Mouse (Mus musculus): ENCODE measurements around the gene Apoe. TPM values are rescaled to one million over a fixed set of nuclear protein-coding genes. Genes with fewer than 3 reads are reported as not detected.
"Not testable (repeated sequence)": the region's sequence is repeated elsewhere in the genome, so short reads cannot be mapped to it uniquely, and the experiment has no call there.

Gene Apoe
- total RNA-seq, 2 experiments from 2014 or later, result 140 to 556 TPM

DNA sequence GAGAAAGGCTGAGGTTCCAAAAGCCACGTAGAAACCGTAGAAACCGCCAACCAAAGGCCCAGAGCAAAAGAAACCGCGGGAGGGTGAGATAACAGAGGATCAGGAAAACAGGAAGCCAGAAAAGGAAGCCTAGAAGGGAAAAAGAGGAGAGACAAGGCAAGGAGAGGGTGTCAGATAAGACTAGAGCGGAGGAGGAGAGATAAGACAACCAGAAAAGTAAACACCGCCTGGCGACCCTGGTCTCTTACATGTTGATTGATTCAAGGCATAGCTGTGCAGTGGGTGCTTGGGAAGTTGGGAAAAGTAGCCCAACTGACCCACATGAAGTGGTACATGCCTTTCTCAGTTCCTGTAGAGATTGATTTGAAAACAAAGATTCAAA, 3.8 kb downstream of the Apoe start:
- no peak for ATAC-seq (replicated peaks; ENCODE audit: low FRiP score, low TSS enrichment, poor library complexity, severe bottlenecking)

DNA sequence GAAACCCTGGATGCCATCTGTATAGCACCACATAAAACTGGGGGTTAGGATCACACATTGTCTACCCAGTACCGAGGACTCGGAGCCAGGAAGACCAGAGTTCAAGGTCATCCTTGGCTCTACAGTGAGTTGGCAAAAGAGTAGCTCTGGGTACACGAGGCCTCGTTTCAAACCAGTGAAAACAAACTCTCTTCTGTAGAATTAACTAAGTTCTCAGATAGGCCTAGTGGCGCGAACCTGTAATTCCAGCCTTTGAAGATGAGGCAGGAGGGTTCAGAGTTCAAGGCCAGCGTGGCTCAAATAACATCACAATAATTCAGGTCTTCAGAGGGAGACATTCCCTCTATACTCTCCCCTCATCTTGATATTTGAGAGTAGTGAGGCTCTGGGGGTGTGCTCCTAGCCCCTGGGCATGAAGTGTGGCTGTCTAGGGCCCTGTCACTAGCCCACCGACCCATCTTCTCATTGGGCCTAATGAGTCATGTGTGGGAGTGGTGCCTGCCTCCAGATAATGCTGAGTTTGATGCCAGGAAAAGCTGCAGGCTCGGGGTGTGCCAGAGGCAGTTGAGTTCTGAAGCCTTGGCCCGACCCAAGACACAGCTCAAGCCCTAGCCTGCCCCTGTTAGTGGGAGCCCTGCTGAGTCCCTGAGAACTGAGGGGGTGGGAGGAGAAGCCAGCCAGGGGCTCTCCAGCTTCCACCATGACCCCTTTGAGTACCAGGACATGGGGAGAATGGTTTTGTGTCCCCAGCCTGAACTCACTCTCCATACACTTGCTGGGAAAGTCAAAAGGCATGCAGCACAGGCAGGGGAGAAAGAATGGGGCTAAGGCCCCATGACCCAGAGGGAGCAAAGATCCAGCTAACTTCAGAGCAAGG, 4.4 kb downstream of the Apoe start:
- ATAC-seq (replicated peaks; ENCODE audit: low FRiP score, low TSS enrichment, poor library complexity, severe bottlenecking), result no peak

DNA sequence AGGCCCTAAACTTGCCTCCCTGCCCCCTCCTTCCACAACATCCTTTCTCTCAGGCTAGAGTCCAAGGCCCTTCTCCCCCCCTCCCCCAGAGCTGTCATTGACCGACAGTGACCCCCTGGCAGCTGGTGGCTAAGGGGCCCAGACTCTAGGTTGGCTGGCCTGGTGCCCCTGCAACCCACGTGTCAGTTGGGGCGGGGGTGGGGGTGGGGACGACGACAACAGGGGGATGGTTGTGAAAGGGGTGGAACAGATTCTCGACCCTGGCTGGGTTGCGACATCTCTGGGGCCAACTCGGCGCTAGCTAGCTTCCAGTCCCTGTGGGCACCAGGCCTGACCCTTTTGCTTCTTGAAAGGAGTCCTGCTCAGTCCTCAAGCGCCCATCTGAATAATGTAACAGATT, 5.6 kb downstream of the Apoe start:
- no peak for ATAC-seq (replicated peaks; ENCODE audit: low FRiP score, low TSS enrichment, poor library complexity, severe bottlenecking)

DNA sequence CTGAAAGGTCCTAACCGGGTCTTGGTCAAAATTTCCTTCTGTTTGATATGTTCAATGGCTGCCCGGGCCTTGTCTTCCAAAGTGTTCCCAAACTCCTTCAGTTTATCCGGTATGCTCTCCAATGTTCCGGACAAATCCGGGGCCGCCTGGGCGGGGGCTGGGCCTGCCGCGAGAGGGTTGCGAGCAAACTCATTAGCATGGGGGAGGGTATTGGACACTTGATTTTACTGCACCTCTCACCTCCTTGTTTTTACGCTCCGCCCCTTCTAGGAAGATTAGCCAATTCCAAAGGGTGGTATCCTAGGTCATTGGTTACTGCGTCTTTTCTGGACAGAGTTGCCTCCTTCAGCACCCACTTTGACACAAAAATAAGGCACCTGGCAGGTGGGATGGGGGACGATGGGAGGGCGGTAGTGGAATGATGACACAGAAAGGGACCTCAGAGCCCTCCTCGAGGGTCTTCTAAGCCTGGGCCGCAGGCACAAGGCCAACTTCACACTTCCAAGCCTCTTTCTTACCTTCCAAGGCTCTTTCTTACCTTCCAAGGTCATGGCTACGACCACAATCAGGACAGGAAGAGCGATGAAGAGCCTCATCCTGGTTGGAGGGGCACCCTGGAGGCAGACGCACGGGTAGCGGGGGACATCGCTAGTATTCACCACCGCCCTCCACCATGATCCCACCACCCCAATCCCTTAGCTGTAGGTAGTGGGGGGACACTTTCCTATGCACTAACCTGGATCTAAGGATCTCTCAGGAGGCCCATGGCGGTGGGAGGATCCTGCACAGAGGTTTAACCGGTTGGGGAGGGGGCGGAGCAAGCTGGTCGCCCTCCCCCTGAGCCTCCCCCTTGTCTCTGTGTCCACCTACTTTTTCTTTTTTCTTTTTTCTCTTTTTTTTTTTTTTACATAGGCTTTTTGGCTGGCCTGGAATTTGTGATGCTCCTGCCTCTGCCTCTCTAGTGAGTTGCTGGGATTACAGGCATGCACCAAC, 6.8 kb downstream of the Apoe start, which contains the start of gene Apoc1:
Gene Apoc1 (minus strand): TSS at position 788 of the 993 bp plus-strand sequence.
- no peak for ATAC-seq (replicated peaks; ENCODE audit: low FRiP score, low TSS enrichment, poor library complexity, severe bottlenecking)

DNA sequence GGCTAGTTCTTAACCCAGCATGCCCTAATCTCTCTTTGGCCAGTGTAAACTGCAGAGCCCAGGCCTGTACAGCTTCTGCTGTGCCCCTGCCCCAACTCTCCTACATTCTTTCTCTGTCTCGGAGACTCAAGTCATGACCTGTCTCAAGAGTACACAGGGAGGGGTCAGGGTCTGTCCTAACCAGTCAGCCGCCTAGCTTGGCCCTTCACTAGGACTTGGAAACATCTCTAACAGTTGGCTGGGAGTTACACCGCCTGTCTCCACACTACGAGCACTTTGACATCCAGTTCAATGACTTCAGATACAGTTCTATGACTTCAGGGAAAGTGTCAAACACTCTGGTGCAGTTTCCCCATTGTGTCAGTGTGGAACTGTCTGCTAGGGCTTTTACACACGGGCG, 7.6 kb downstream of the Apoe start:
- ATAC-seq (replicated peaks; ENCODE audit: low FRiP score, low TSS enrichment, poor library complexity, severe bottlenecking), result no peak

DNA sequence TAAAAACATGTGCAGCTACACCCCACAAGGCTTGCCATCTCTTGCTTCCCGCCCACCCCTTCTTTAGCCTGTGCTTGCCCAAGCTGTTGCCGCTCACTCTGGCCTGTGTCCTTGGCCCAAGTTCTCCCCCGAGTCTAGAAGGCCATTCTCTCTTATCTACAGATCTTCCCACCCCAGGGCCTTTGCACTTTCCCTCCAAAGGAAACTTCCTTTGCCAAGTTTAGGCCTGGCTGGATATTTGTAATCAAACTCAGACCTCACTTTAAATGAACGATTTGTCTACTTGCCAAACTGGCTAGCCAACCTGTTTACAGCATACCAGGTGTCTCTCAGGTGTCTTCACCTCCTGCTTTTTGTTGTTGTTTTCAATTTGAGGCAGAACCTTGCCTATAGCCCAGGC, 8.1 kb downstream of the Apoe start:
- ATAC-seq (replicated peaks; ENCODE audit: low FRiP score, low TSS enrichment, poor library complexity, severe bottlenecking), result no peak

DNA sequence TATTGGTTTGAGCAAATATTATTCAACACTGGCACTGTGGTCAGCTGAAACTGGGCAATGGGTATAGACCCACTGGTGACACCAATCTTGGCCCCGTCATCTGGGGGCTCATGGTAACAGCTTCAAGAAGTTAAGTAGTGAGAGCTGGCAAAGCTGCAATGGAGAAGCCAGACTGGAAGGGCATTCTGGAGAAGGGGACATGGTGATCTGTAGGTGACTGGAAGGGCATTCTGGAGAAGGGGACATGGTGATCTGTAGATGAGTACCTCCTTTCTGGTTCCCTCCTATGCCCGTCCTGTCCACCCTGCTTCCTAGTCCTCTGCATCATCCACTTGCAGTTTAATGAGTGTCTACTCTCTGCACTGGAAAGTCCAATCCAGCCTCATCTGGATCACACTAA, 10.4 kb downstream of the Apoe start:
- no peak for ATAC-seq (replicated peaks; ENCODE audit: low FRiP score, low TSS enrichment, poor library complexity, severe bottlenecking)

DNA sequence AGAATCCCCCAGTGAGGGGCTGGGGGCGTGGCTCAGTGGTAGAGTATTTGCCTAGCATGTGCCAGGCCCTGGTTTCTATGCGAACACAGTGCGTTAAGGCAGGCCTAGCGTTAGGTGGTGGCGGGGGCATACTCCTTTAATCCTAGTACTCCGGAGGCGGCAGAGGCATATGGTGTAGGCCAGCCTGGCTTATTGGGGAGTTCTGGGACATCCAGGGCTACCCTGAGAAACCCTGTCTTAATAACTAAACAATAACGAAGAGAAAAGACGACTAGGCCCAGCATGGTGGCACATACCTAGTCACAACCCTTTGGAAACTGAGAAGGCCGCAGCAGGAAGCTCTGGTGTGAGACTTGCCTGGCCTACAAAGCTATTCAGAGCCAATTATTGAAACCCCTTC, 10.9 kb downstream of the Apoe start:
- ATAC-seq (replicated peaks; ENCODE audit: low FRiP score, low TSS enrichment, poor library complexity, severe bottlenecking), result no peak

DNA sequence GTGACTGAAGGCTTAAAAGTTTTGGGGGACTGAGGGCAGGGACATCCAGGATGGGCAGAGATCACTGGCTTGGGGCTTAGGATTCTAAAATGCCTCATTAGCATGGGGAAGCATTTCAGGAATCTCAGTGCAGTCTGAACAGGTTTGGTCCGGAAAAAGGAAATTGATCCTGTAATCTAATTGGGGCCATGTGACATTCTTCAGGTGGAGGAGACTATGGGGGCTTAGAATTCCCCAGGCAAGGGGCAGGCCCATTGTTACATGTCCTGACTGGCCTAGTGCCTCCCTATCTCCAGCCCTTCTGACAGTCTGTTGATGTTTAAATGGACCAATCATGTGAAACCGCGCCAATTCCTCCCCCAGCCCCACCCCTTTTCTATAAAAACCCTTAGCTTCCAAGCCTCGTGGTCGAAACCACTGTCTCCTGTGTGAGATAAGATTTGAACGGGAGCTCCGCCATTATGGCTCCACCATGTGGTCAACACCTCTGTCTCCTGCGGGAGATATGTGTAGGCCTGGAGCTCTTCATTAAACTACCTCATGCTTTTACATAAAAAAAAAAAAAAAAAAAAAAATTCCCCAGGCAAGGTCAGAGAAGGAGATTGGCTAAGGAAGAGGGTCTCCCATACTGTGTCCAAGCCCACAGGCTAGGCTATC, 11.9 kb downstream of the Apoe start:
- ATAC-seq (replicated peaks; ENCODE audit: low FRiP score, low TSS enrichment, poor library complexity, severe bottlenecking), result not testable (repeated sequence)

DNA sequence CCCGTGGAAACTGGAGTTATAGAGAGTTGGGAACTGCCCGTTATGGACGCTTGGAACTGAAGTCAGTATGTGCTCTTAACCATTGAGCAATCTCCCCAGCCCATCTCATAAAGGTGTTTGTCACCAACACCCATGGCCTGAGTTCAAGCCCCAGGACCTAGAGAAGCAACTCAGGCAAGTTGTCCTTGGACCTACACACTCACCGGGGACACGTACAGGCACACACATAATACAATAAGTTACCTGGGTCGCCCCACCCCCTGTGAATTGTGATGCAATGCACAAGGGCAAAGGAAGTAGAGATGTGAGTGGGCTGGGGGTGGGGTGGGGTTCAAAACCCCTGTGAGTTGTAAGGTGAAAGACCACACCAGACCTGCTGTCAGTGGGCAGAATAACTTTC, 12.5 kb downstream of the Apoe start:
- no peak for ATAC-seq (replicated peaks; ENCODE audit: low FRiP score, low TSS enrichment, poor library complexity, severe bottlenecking)

DNA sequence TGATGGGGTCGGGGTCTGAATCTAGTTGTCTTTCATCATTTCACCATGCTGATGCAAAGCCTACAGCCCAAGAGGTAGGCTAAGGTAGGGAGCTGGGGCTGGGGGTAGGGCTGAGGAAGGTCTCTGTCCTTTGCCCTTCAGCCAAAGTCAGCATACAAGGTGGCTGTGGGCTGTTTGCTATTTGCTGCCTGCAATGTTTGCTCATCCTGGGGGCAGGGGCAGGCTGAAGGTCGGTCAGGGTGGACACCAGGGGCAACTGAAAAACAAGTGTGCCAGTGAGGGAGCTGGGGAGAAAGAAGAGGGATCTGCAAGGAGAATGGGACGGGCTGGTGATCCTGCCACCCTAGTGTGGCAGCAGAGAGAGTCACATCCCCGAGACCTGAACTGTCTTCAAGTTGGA, 13.6 kb downstream of the Apoe start:
- no peak for ATAC-seq (replicated peaks; ENCODE audit: low FRiP score, low TSS enrichment, poor library complexity, severe bottlenecking)

DNA sequence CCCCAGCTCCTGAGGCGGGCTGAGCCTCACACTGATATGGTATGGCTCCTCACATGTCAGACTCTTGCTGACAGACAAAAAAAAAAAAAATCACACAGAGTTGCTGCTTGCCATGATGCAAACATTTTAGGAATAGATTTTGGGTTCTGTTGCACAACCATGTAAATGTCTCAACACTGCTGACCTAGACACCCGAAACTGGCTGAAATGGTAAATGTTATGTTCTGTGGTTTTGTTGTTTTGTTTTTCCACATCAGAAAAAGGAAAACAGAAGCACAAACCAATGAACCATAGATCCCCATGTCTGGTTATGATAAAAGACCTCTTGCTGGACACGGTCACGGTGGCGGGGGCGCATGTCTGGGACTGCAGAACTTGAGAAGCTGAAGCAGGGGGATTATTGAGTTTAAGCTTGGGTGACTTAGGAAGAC, 15.2 kb downstream of the Apoe start:
- no peak for ATAC-seq (replicated peaks; ENCODE audit: low FRiP score, low TSS enrichment, poor library complexity, severe bottlenecking)

DNA sequence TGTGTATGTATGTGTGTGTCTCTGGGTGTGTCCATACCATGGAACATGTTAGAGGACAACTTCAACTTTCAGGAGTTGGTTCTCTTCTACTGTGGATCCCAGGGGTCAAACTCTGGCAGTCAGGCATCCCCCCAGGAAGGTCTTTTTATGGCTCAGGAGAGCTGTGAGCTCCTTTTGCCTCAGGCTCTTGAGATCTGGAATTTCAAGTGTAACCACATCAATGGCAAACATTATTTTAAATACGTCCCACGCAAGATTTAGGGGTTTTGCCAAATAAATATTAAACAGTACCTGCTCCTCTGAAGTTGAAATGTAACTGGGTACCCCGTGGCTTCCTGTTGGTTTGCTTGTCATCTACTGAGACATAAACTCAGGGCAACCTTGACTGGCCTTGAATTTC, 16.0 kb downstream of the Apoe start:
- ATAC-seq (replicated peaks; ENCODE audit: low FRiP score, low TSS enrichment, poor library complexity, severe bottlenecking), result no peak

DNA sequence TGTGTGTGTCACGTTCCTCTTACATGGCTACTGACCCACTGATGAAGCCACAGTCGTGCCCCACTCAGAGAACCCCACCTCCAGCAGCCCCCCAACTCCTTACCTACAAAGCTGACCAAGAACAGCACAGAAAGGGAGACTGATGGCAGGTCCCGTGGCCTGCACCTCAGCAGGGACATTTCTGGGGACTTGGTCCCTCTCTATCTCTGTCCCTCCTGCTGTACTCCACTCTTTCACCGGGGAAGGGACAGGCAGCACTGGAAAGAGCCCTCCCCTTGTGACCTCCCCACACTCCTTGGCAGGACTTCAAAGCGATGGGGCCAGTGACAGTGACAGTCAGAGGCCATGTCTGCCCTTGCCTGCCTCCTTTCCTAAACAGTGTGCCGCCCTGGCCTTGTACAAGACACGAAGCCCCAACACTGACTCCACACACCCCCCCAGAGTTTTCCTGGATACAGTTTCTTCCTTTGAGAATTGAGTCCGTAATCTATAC, 17.7 kb downstream of the Apoe start, which contains the start of the genes Gm44805 and Apoc4:
Gene Gm44805 (minus strand): TSS at position 222 of the 493 bp plus-strand sequence.
Gene Apoc4 (minus strand): TSS at position 278 of the 493 bp plus-strand sequence.
- ATAC-seq (replicated peaks; ENCODE audit: low FRiP score, low TSS enrichment, poor library complexity, severe bottlenecking), result no peak; the same call in 1 of the 2 replicates

DNA sequence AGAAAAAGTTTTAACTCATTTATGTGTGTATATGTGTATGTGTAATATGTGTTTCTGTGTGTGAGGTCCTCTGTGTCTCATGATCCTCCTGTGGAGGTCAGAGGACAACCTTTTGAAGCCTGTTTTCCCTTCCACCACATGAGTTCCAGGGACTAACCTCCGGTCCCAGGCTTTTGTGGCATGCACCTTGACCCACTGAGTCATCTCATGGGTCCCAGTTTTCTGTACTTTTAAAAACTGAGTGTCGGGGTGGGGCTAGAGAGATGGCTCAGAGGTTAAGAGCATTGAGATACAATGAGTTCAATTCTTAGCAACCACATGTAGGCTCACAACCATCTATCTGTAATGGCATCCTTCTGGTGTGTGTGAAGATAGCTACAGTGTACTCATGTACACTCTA, 18.3 kb downstream of the Apoe start:
- ATAC-seq (replicated peaks; ENCODE audit: low FRiP score, low TSS enrichment, poor library complexity, severe bottlenecking), result no peak; the same call in 1 of the 2 replicates

DNA sequence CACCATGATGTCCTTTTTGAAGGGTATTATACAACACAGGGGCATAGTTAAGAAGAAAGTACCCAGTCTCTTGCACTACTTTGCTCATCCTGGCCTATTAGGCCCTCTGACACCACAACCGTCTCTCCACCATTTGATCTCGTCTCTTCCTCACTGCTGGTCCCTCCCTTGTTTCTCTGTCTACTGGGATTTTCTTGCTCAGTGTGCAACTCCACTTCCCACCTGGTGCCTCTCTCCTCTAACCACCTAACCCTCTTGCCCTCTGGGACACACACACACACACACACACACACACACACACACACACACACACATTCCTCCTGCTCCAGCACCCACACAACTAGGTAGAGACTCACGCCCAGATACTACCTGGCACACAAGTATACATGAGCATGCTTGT, 20.1 kb downstream of the Apoe start:
- no peak for ATAC-seq (replicated peaks; ENCODE audit: low FRiP score, low TSS enrichment, poor library complexity, severe bottlenecking)

DNA sequence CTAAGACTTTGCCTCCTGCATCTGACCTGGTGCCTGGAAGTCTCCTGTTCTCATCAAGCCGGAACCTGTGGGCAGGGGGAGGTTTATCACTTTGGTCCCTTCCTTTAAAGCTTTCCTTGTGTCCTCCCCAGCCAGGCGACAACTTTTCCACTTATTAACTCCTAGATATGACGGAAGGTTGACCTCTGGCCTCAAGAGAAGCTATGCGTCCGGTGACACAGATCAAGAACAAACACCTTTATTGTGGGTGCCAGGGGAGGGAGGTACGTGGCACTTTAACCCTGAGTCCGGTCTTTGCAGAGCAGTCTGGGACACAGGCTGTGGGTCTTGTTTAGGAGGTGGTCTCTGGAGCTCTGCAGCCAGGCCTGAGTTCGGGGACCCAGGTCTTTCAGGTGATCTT, 21.1 kb downstream of the Apoe start, which contains the start of gene Apoc2:
Gene Apoc2 (minus strand): TSS at position 70 of the 400 bp plus-strand sequence.
- ATAC-seq (replicated peaks; ENCODE audit: low FRiP score, low TSS enrichment, poor library complexity, severe bottlenecking), result no peak

DNA sequence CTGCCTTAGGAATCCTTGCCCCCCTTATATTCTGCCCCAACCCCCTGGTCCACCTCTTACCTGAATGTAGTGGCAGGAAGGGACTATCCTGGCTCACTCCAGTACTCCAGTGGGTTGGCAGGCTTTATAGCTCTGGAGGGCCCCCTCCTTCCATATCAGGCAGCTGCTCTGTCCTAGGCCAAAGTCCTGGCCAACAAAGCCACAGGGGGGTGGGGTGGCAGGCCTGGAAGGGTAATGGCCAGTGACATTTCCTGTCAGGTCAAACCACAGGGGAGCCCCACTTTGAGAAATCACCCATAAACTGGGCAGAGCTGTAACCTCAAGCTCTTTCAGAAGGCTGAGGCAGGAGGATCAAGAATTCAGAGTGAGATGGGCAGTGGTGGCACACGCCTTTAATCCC, 22.3 kb downstream of the Apoe start:
- no peak for ATAC-seq (replicated peaks; ENCODE audit: low FRiP score, low TSS enrichment, poor library complexity, severe bottlenecking)

DNA sequence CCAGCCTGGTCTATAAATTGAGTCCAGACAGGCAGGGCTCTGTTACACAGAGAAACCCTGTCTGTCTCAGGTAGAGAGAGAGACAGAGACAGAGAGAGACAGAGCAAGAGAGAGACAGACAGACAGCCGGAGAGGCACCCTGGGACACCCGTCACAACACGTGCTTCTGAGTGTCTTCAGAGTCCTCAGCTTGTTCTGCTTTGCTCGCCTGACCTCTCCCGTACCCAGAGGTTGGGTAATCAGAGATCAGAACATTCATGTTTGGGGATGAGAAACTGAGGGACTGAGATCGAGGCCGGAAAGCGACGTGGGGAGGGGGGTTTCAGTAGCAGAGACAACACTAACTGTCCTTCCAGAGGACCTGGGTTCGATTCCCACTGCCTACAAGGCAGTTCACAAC, 23.2 kb downstream of the Apoe start:
- ATAC-seq (replicated peaks; ENCODE audit: low FRiP score, low TSS enrichment, poor library complexity, severe bottlenecking), result no peak

Data from megakaryocyte-erythroid progenitor cell, adult 5-6 weeks (primary cell).